Mouse (Mus musculus) heart, postnatal 0 days (tissue): ENCODE measurements around the gene Eps15l1. TPM values are rescaled to one million over a fixed set of nuclear protein-coding genes. Genes with fewer than 3 reads are reported as not detected.

Experiments used
- ATAC-seq: fragments of 200-750 bp; cut with Nextera tagmentation; 2 replicates; pipeline ENCODE4 v1.8.0; 2017; ENCODE audit warnings: low read depth, moderate number of reproducible peaks, moderate library complexity; ENCODE audit not compliant: insufficient read depth
- DNase-seq: peaks from one replicate; pipeline ENCODE4 v3.0.0-alpha.2; 2016; ENCODE audit warnings: low spot score
- H3K27ac ChIP-seq: fragments of 300-500 bp; sonication (generic); 2 replicates; pipeline ENCODE4 v1.5.1; 2014; ENCODE audit warnings: low read depth, mild to moderate bottlenecking
- H3K27me3 ChIP-seq: fragments of 300-500 bp; sonication (generic); 2 replicates; pipeline ENCODE4 v1.6.1; 2014; ENCODE audit warnings: low read length, mixed read lengths; ENCODE audit not compliant: control insufficient read depth, insufficient read depth
- H3K36me3 ChIP-seq: fragments of 300-500 bp; sonication (generic); replicated peaks from 2 replicates; pipeline ENCODE4 v1.6.1; 2014; ENCODE audit warnings: low read length, mixed read lengths; ENCODE audit not compliant: control insufficient read depth, insufficient read depth
- H3K4me1 ChIP-seq: fragments of 300-500 bp; sonication (generic); 2 replicates; pipeline ENCODE4 v1.6.1; 2014; ENCODE audit warnings: antibody characterized with exemption; ENCODE audit not compliant: control insufficient read depth, insufficient read depth
- H3K4me2 ChIP-seq: fragments of 300-500 bp; sonication (generic); 2 replicates; pipeline ENCODE4 v1.6.1; 2014; ENCODE audit warnings: low read depth, mild to moderate bottlenecking, low read length, moderate library complexity
- H3K4me3 ChIP-seq: fragments of 300-500 bp; sonication (generic); 2 replicates; pipeline ENCODE4 v1.5.1; 2014; ENCODE audit warnings: low read depth, low read length
- H3K9ac ChIP-seq: fragments of 300-500 bp; sonication (generic); replicated peaks from 2 replicates; pipeline ENCODE4 v1.6.1; 2014; ENCODE audit warnings: low read depth, low read length, mixed read lengths
- H3K9me3 ChIP-seq: fragments of 300-500 bp; sonication (generic); replicated peaks from 2 replicates; pipeline ENCODE4 v1.6.1; 2016; ENCODE audit warnings: low read length; ENCODE audit not compliant: control insufficient read depth
- CTCF ChIP-seq: IDR thresholded peaks from 2 replicates; pipeline ENCODE4 v1.5.1; 2016; ENCODE audit warnings: antibody characterized with exemption, control low read depth, low read depth
- EP300 ChIP-seq: IDR thresholded peaks from 2 replicates; pipeline ENCODE4 v1.6.1; 2016; ENCODE audit warnings: antibody characterized with exemption, low read depth
- WGBS: fragments of 180-500 bp; shearing (Covaris S2); extraction: QIAGEN DNeasy Blood & Tissue Kit; methylation state at CpG from one replicate; pipeline ENCODE4 v1.1.7; 2014; 5-methylcytosine and 5-hydroxymethylcytosine counted together
- polyA plus RNA-seq: library from polyadenylated mRNA; unstranded; fragments of >200 nt; fragmentation: Nextera tagmentation; extraction: Ambion mirVana; gene quantifications from 2 replicates; pipeline ENCODE4 v1.2.1, GENCODE M21; 2015
- total RNA-seq: library from RNA; depleted of rRNA; stranded (reverse); fragments of >200 nt; gene quantifications from 2 replicates; pipeline ENCODE4 v1.2.3, GENCODE M21; 2014; ENCODE audit warnings: low replicate concordance

The Eps15l1 gene
- total and polyA plus RNA-seq, 2 experiments from 2014 or later = 24.9 to 52.7 TPM

- WGBS = 88% methylated on average over 3 of the region's 3 CpGs
- H3K9me3 ChIP-seq = no peaks in the 10 kb centered on the region
- no peak overlapping the region for H3K4me3 ChIP-seq
- H3K27me3 ChIP-seq = no peaks in the 10 kb centered on the region
- peaks cover 63% of the 10 kb centered on the region for H3K36me3 ChIP-seq
- TF ChIP-seq EP300 = no peak
- TF ChIP-seq CTCF = no peak
- DNase-seq (no peak), ATAC-seq (no peak)
- peaks cover 14% of the 10 kb centered on the region for H3K4me1 ChIP-seq
- H3K27ac ChIP-seq = no peak overlapping the region
- no peak overlapping the region for H3K9ac ChIP-seq
- no peak overlapping the region for H3K4me2 ChIP-seq
These were observed 64.7 kb downstream of the Eps15l1 start for GRCm38 (mm10) chr8:72356593-72356992.

GRCm38 (mm10) chr8:72354272-72354671 is 67.0 kb downstream of the Eps15l1 start:
- Histone ChIP-seq H3K4me3 (no peak overlapping the region), H3K9ac (no peak overlapping the region), H3K9me3 (no peaks in the 10 kb centered on the region), H3K36me3 (peaks cover 51% of the 10 kb centered on the region), H3K27me3 (no peaks in the 10 kb centered on the region), H3K4me2 (no peak overlapping the region), H3K4me1 (peaks cover 14% of the 10 kb centered on the region), H3K27ac (peak overlapping the region; percentile 57)
- 52% methylated on average over 11 of the region's 11 CpGs for WGBS
- TF ChIP-seq EP300 (0 out of 2 replicates have a peak, but pooled peaks have one; percentile 60), CTCF (no peak)
- DNase-seq = no peak
- 0 out of 2 replicates have a peak, but pooled peaks have one; percentile 12 for ATAC-seq

- peaks cover 14% of the 10 kb centered on the region for H3K4me1 ChIP-seq
- H3K4me2 ChIP-seq = no peak overlapping the region
- no peaks in the 10 kb centered on the region for H3K9me3 ChIP-seq
- H3K36me3 ChIP-seq = peaks cover 45% of the 10 kb centered on the region
- H3K27ac ChIP-seq = peak overlapping the region; percentile 57
- H3K9ac ChIP-seq = no peak overlapping the region
- TF ChIP-seq EP300 (no peak), CTCF (no peak)
- DNase-seq (peak; percentile 50), ATAC-seq (peak; percentile 63; the same call in 1 of the 2 replicates)
- WGBS = 35% methylated on average over 7 of the region's 7 CpGs
- H3K27me3 ChIP-seq = no peaks in the 10 kb centered on the region
- no peak overlapping the region for H3K4me3 ChIP-seq
These were observed 67.6 kb downstream of the Eps15l1 start for GRCm38 (mm10) chr8:72353700-72354045.

- ATAC-seq = no peak
These were observed 68.1 kb downstream of the Eps15l1 start for GRCm38 (mm10) chr8:72352951-72353699.

GRCm38 (mm10) chr8:72351405-72352005 is 69.8 kb downstream of the Eps15l1 start:
- ATAC-seq = no peak
- Histone ChIP-seq H3K4me2 (no peak overlapping the region), H3K4me1 (peaks cover 14% of the 10 kb centered on the region), H3K4me3 (no peak overlapping the region), H3K27me3 (no peaks in the 10 kb centered on the region), H3K27ac (no peak overlapping the region), H3K9ac (no peak overlapping the region), H3K9me3 (no peaks in the 10 kb centered on the region), H3K36me3 (peaks cover 23% of the 10 kb centered on the region)
- TF ChIP-seq EP300 = no peak
- TF ChIP-seq CTCF = no peak
- 70% methylated on average over 7 of the region's 7 CpGs for WGBS
- DNase-seq = no peak

More at GRCm38 (mm10) chr8:72352951-72353699, 68.1 kb downstream of the Eps15l1 start:
- H3K36me3 ChIP-seq = peaks cover 39% of the 10 kb centered on the region
- no peak overlapping the region for H3K9ac ChIP-seq
- H3K27ac ChIP-seq = peak overlapping the region; percentile 57
- no peaks in the 10 kb centered on the region for H3K9me3 ChIP-seq
- H3K27me3 ChIP-seq = no peaks in the 10 kb centered on the region
- H3K4me1 ChIP-seq = peaks cover 14% of the 10 kb centered on the region
- TF ChIP-seq CTCF = no peak
- no peak for DNase-seq
- WGBS = 58% methylated on average over 8 of the region's 8 CpGs
- H3K4me2 ChIP-seq = no peak overlapping the region
- H3K4me3 ChIP-seq = no peak overlapping the region
